In the genomic region with DNA sequence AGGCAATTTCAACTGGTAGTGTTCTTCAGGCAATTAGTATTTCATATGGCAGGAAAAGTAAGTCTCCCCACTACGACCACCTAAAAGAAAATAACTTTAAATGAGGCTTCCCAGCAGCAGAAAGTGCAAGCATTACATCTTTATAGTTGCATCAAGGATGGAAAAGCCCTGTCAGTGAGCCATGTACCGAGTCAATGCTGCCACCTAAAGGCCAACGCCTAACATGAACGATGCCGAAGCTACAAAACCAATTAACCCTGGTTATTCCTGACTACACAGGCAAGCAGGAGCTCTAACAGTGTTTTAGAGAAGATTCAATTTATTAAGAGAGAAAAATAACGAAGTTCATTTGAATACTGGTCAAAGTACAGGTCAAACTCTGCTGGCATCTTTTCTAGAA, we compare ENCODE assay signal across 9 mouse cellular contexts. TPM values are rescaled to one million over a fixed set of nuclear protein-coding genes. Genes with fewer than 3 reads are reported as not detected.
DNase-seq lines count a peak whose midpoint lies in the region; ATAC-seq and TF ChIP-seq lines count a peak whose summit lies in the region.
"Had no signal": no experiment of that assay in that cellular context is flagged by ENCODE, and none has a peak within 500 bp of the region (broad histone marks: within the 10 kb centered on the region; RNA-seq: fewer than 3 reads in every experiment).

No protein-coding gene starts in this region.

- peak; percentile 16 to 23 for DNase-seq in urinary bladder, adult 18-20 months (ENCODE audit: low spot score in 2 of 2)
- no peak for DNase-seq in urinary bladder, postnatal 4 days (ENCODE audit: low spot score in 2 of 2)
- DNase-seq in cerebellum, adult 11 months: peak; percentile 40
- DNase-seq in left cerebral cortex, postnatal 25 days (ENCODE audit: low spot score in 2 of 2): peak; percentile 66 to 87
- peak; percentile 89 for DNase-seq in midbrain, postnatal 0 days (ENCODE audit: low spot score)
- DNase-seq in telencephalon, adult 2 months (ENCODE audit: low read depth, low spot score): peak; percentile 48

- peak; percentile 94 for TF ChIP-seq CTCF in midbrain, postnatal 0 days (IDR thresholded peaks at IDR 0.05)

- H3K36me3 ChIP-seq in forebrain, embryonic 15.5 days: no peaks in the 10 kb centered on the region
- H3K36me3 ChIP-seq in hindbrain, embryonic 15.5 days: no peaks in the 10 kb centered on the region
- H3K36me3 ChIP-seq in midbrain, postnatal 0 days (ENCODE audit: insufficient read depth, low read length): no peaks in the 10 kb centered on the region
- H3K36me3 ChIP-seq: stomach, embryonic 15.5 days had no signal

- WGBS in forebrain, embryonic 15.5 days: 1% methylated on average over 6 of the region's 6 CpGs
- WGBS in hindbrain, embryonic 15.5 days: 5% methylated on average over 6 of the region's 6 CpGs
- WGBS in midbrain, postnatal 0 days: 3% methylated on average over 6 of the region's 6 CpGs

- H3K4me3 ChIP-seq in forebrain, embryonic 15.5 days: no peak overlapping the region
- H3K4me3 ChIP-seq in hindbrain, embryonic 15.5 days: no peak overlapping the region
- H3K4me3 ChIP-seq in midbrain, postnatal 0 days (ENCODE audit: low read depth, low read length): no peak overlapping the region
- H3K4me3 ChIP-seq: stomach, embryonic 15.5 days had no signal

- no peaks in the 10 kb centered on the region for H3K27me3 ChIP-seq in forebrain, embryonic 15.5 days
- no peaks in the 10 kb centered on the region for H3K27me3 ChIP-seq in hindbrain, embryonic 15.5 days
- H3K27me3 ChIP-seq in midbrain, postnatal 0 days (ENCODE audit: insufficient read depth, low read length): no peaks in the 10 kb centered on the region
- H3K27me3 ChIP-seq: stomach, embryonic 15.5 days had no signal

- H3K4me2 ChIP-seq in forebrain, embryonic 15.5 days (replicated peaks): no peak overlapping the region
- no peak overlapping the region for H3K4me2 ChIP-seq in hindbrain, embryonic 15.5 days
- no peak overlapping the region for H3K4me2 ChIP-seq in midbrain, postnatal 0 days (ENCODE audit: low read depth, low read length, poor library complexity, severe bottlenecking)
- H3K4me2 ChIP-seq: stomach, embryonic 15.5 days had no signal

- no peak overlapping the region for H3K9ac ChIP-seq in forebrain, embryonic 15.5 days (replicated peaks)
- H3K9ac ChIP-seq in hindbrain, embryonic 15.5 days: no peak overlapping the region
- H3K9ac ChIP-seq in midbrain, postnatal 0 days (replicated peaks; ENCODE audit: low read length, poor library complexity, severe bottlenecking): no peak overlapping the region
- H3K9ac ChIP-seq: stomach, embryonic 15.5 days had no signal

- peak; percentile 63 for ATAC-seq in forebrain, embryonic 15.5 days (replicated peaks)
- peak; percentile 61; the same call in 1 of the 2 replicates for ATAC-seq in hindbrain, embryonic 15.5 days (ENCODE audit: low FRiP score, low read depth)
- ATAC-seq in midbrain, postnatal 0 days (ENCODE audit: low FRiP score): peak; percentile 66; the same call in 1 of the 2 replicates

- intact Hi-C loops in left cerebral cortex, postnatal 25 days (cut with DNase I): loop anchor here (2.0 to 5.0 kb wide), 2 partner anchors 36 to 143 kb away; no protein-coding TSS in a partner anchor

- H3K4me1 ChIP-seq in forebrain, embryonic 15.5 days: peaks cover 20% of the 10 kb centered on the region
- 0 out of 2 replicates have a peak, but pooled peaks cover 2% of the 10 kb centered on the region for H3K4me1 ChIP-seq in hindbrain, embryonic 15.5 days (replicated peaks)
- H3K4me1 ChIP-seq in midbrain, postnatal 0 days (ENCODE audit: insufficient read depth, low read length): no peaks in the 10 kb centered on the region
- H3K4me1 ChIP-seq: stomach, embryonic 15.5 days had no signal

- no peaks in the 10 kb centered on the region for H3K9me3 ChIP-seq in forebrain, embryonic 15.5 days
- no peaks in the 10 kb centered on the region for H3K9me3 ChIP-seq in hindbrain, embryonic 15.5 days
- H3K9me3 ChIP-seq in midbrain, postnatal 0 days (ENCODE audit: low read length): no peaks in the 10 kb centered on the region
- H3K9me3 ChIP-seq: stomach, embryonic 15.5 days had no signal

- no peak overlapping the region for H3K27ac ChIP-seq in forebrain, embryonic 15.5 days (replicated peaks)
- no peak overlapping the region for H3K27ac ChIP-seq in hindbrain, embryonic 15.5 days (replicated peaks)
- no peak overlapping the region for H3K27ac ChIP-seq in midbrain, postnatal 0 days (ENCODE audit: low read depth, low read length)
- H3K27ac ChIP-seq: stomach, embryonic 15.5 days had no signal

RNA-seq across cellular contexts. Expression of gene Fbxl17, which starts 32.0 kb away (rescaled TPM):
- 8.1 and 8.7 TPM in 2 replicates for polyA plus RNA-seq in forebrain, embryonic 15.5 days (2015; fragmentation: Nextera tagmentation; extraction: Ambion mirVana)
- polyA plus RNA-seq in hindbrain, embryonic 15.5 days (2015; fragmentation: Nextera tagmentation; extraction: Ambion mirVana): 13.6 and 32.0 TPM in 2 replicates
- total RNA-seq in left cerebral cortex, postnatal 25 days (2021): 10 to 100 TPM; 59.2 to 62.4 TPM
- 39.2 and 46.0 TPM in 2 replicates for total RNA-seq in midbrain, postnatal 0 days (2014; rRNA removed)
- polyA plus RNA-seq in midbrain, postnatal 0 days (2015; fragmentation: Nextera tagmentation; extraction: Ambion mirVana): 16.3 and 16.6 TPM in 2 replicates

Comparison
In these comparisons a context has a peak if more than half of its experiments do, and no peak if none do; other contexts are left out.
1. DNase-seq: peak in urinary bladder, adult 18-20 months (2 of 2), cerebellum, adult 11 months (single experiment), left cerebral cortex, postnatal 25 days (2 of 2), midbrain, postnatal 0 days (single experiment) and telencephalon, adult 2 months (single experiment); none in urinary bladder, postnatal 4 days (0 of 2).
2. Peak in every context shown above with its lines, with median percentiles within 50 percentile points of each other: ATAC-seq.